Mouse (Mus musculus) erythroblast, embryonic 14.5 days (primary cell): ENCODE data around the gene 1700122O11Rik.

ENCODE experiments used
- GATA1 ChIP-seq: IDR thresholded peaks from 2 replicates; pipeline ENCODE4 v1.6.1; 2012; ENCODE audit warnings: low read length, inconsistent platforms, mixed read lengths
- TAL1 ChIP-seq: IDR thresholded peaks from 3 replicates; pipeline ENCODE4 v1.6.1; 2012; ENCODE audit warnings: low read length, inconsistent platforms, mixed read lengths

DNA sequence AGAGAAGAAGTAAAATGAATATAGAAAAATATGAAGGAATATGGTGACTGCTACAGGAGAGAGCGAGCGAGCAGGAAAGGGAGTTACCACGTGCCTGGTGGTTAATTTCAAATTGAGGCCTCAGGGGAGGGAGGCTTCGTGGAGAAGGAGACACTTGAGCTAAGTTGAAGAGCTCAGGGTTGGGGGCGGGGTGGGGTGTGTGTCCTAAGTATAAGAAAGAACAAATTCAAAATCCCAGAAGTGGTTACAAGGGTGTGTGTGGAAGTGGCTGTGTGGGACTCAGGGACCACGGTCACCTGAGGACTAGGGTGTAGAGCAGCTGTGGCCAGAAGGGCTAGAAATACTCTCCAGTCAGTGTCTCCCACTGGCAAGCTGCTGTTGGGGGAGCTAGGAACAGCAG lies 38.7 kb downstream of the 1700122O11Rik start:
- TF ChIP-seq GATA1 (no peak), TAL1 (no peak)
